9 mouse cellular contexts compared by ENCODE assay signal in genomic region chrX:97072369-97072768, GRCm38 (mm10). TPM values are rescaled to one million over a fixed set of nuclear protein-coding genes. Genes with fewer than 3 reads are reported as not detected.
DNase-seq lines count a peak whose midpoint lies in the region; ATAC-seq and TF ChIP-seq lines count a peak whose summit lies in the region.
"Had no signal": no experiment of that assay in that cellular context is flagged by ENCODE, and none has a peak within 500 bp of the region (broad histone marks: within the 10 kb centered on the region; RNA-seq: fewer than 3 reads in every experiment).

Gene Pgr15l, plus strand, starts transcription at chrX:97072596.

- H3K27me3 ChIP-seq in E14TG2a.4 (ENCODE audit: insufficient read depth, low read length), result peaks cover 6% of the 10 kb centered on the region
- peaks cover 12% of the 10 kb centered on the region; the same call in 1 of the 2 replicates for H3K27me3 ChIP-seq in forebrain, embryonic 13.5 days
- peaks cover 27% of the 10 kb centered on the region for H3K27me3 ChIP-seq in midbrain, embryonic 10.5 days (ENCODE audit: low read depth, poor library complexity, severe bottlenecking)
- peaks cover 14% of the 10 kb centered on the region for H3K27me3 ChIP-seq in liver, embryonic 12.5 days (replicated peaks)

- H3K4me2 ChIP-seq in forebrain, embryonic 13.5 days, result peak within 1 kb of the TSS; percentile 33
- no peak within 1 kb of the TSS for H3K4me2 ChIP-seq in liver, embryonic 12.5 days

- peak; percentile 8 for DNase-seq in adrenal gland, adult 2 months
- no peak for DNase-seq in adrenal gland, adult (ENCODE audit: inconsistent age in 2 of 2, low spot score in 1 of 2)
- DNase-seq in midbrain, embryonic 10.5 days (ENCODE audit: low spot score), result peak; percentile 21
- no peak for DNase-seq in ovary, adult 18-20 months (ENCODE audit: low spot score)
- no peak for DNase-seq in lung, postnatal 14 days
- DNase-seq: gastrocnemius, postnatal 25 days had no signal

- no peak within 1 kb of the TSS for H3K27ac ChIP-seq in forebrain, embryonic 13.5 days
- no peak within 1 kb of the TSS for H3K27ac ChIP-seq in midbrain, embryonic 10.5 days (replicated peaks)
- H3K27ac ChIP-seq in liver, embryonic 12.5 days, result no peak within 1 kb of the TSS

- H3K9me3 ChIP-seq in E14TG2a.4 (ENCODE audit: low read length), result no peaks in the 10 kb centered on the region
- H3K9me3 ChIP-seq in forebrain, embryonic 13.5 days (replicated peaks), result no peaks in the 10 kb centered on the region
- no peaks in the 10 kb centered on the region for H3K9me3 ChIP-seq in midbrain, embryonic 10.5 days (replicated peaks)
- H3K9me3 ChIP-seq in liver, embryonic 12.5 days (replicated peaks), result no peaks in the 10 kb centered on the region

- 11% methylated on average over 19 of the region's 20 CpGs for WGBS in forebrain, embryonic 13.5 days
- WGBS in midbrain, embryonic 10.5 days, result 35% methylated on average over 20 of the region's 20 CpGs
- WGBS in liver, embryonic 12.5 days (ENCODE audit: insufficient replicate concordance), result 17% methylated on average over 15 of the region's 20 CpGs

- H3K4me1 ChIP-seq in E14TG2a.4 (replicated peaks; ENCODE audit: low read depth, low read length), result no peaks in the 10 kb centered on the region
- H3K4me1 ChIP-seq in forebrain, embryonic 13.5 days, result no peaks in the 10 kb centered on the region
- peaks cover 3% of the 10 kb centered on the region; the same call in 1 of the 2 replicates for H3K4me1 ChIP-seq in midbrain, embryonic 10.5 days
- no peaks in the 10 kb centered on the region for H3K4me1 ChIP-seq in liver, embryonic 12.5 days

- no peak for TF ChIP-seq CTCF in E14TG2a.4 (conservative IDR thresholded peaks at IDR 0.05; ENCODE audit: low read length)

- peak within 1 kb of the TSS; percentile 62 for H3K4me3 ChIP-seq in E14TG2a.4 (replicated peaks; ENCODE audit: low read length)
- H3K4me3 ChIP-seq in forebrain, embryonic 13.5 days, result peak within 1 kb of the TSS; percentile 14; the same call in 1 of the 2 replicates
- H3K4me3 ChIP-seq in midbrain, embryonic 10.5 days, result peak within 1 kb of the TSS; percentile 35
- H3K4me3 ChIP-seq in liver, embryonic 12.5 days, result no peak within 1 kb of the TSS

- H3K36me3 ChIP-seq in E14TG2a.4 (ENCODE audit: insufficient read depth, low read length), result no peaks in the 10 kb centered on the region
- H3K36me3 ChIP-seq in forebrain, embryonic 13.5 days (ENCODE audit: poor library complexity, severe bottlenecking), result no peaks in the 10 kb centered on the region
- H3K36me3 ChIP-seq in midbrain, embryonic 10.5 days, result no peaks in the 10 kb centered on the region
- no peaks in the 10 kb centered on the region for H3K36me3 ChIP-seq in liver, embryonic 12.5 days

- no peak; the same call in 1 of the 2 replicates for ATAC-seq in forebrain, embryonic 13.5 days
- ATAC-seq in liver, embryonic 12.5 days, result no peak

- no peak within 1 kb of the TSS for H3K9ac ChIP-seq in forebrain, embryonic 13.5 days
- no peak within 1 kb of the TSS for H3K9ac ChIP-seq in liver, embryonic 12.5 days

RNA-seq across cellular contexts. Expression of gene Pgr15l, which starts in this region (rescaled TPM):
- under 1 TPM in 1 of 2 experiments, not detected in 1; 0.09 TPM for total RNA-seq in adrenal gland, adult 2 months (2021)
- not detected in 2 replicates for polyA plus RNA-seq in adrenal gland, adult 2 months (2012; rRNA removed)
- polyA plus RNA-seq in forebrain, embryonic 13.5 days (2015; fragmentation: Nextera tagmentation; extraction: Ambion mirVana), result not detected in 2 replicates
- polyA plus RNA-seq in midbrain, embryonic 10.5 days (2016; fragmentation: Nextera tagmentation; extraction: Ambion mirVana), result not detected in 2 replicates
- not detected in 2 replicates for polyA plus RNA-seq in liver, embryonic 12.5 days (2016; fragmentation: Nextera tagmentation; extraction: Ambion mirVana)
- total RNA-seq: gastrocnemius, postnatal 25 days had no signal

Comparison
In these comparisons a context has a peak if more than half of its experiments do, and no peak if none do; other contexts are left out.
1. Peak in DNase-seq in adrenal gland, adult 2 months; RNA of the gene not detected or under 1 TPM.
2. Peak in DNase-seq and H3K4me3 ChIP-seq in midbrain, embryonic 10.5 days; RNA of the gene not detected or under 1 TPM.